Mouse (Mus musculus): ENCODE measurements around the gene Ankrd13d.
A peak's percentile ranks its signal among the peaks of the same experiment; 100 is the strongest.

Gene Ankrd13d

GRCm38 (mm10) chr19:4227894-4228678 lies 54.9 kb downstream of the Ankrd13d start:
- peak; percentile 79 for DNase-seq (ENCODE audit: low read depth, low spot score)

- DNase-seq (ENCODE audit: low read depth, low spot score), result no peak
Measured at GRCm38 (mm10) chr19:4227446-4227845, 55.5 kb downstream of the Ankrd13d start.

- DNase-seq (ENCODE audit: low read depth, low spot score), result no peak
Measured at GRCm38 (mm10) chr19:4226779-4227178, 56.2 kb downstream of the Ankrd13d start.

- no peak for DNase-seq (ENCODE audit: low read depth, low spot score)
Measured at GRCm38 (mm10) chr19:4222165-4222564, 60.8 kb downstream of the Ankrd13d start.

GRCm38 (mm10) chr19:4220957-4221743 lies 61.8 kb downstream of the Ankrd13d start:
- no peak for DNase-seq (ENCODE audit: low read depth, low spot score)

GRCm38 (mm10) chr19:4220416-4220815 lies 62.5 kb downstream of the Ankrd13d start:
- no peak for DNase-seq (ENCODE audit: low read depth, low spot score)

Data from embryo, embryonic 11.5 days (tissue).